Mouse (Mus musculus) 3T3-L1 (cell line): ENCODE data around the gene Nsd1.
A peak's percentile ranks its signal among the peaks of the same experiment; 100 is the strongest.
"Not testable (repeated sequence)": the region's sequence is repeated elsewhere in the genome, so short reads cannot be mapped to it uniquely, and the experiment has no call there.

Experiments used
- DNase-seq: peaks from one replicate; pipeline ENCODE4 v3.0.0-alpha.2; 2015; ENCODE audit warnings: low read depth, low spot score

Nsd1 gene

GRCm38 (mm10) chr13:55190121-55190868 is 19.3 kb upstream of the Nsd1 start:
- peak; percentile 100 for DNase-seq

- no peak for DNase-seq
Observed at GRCm38 (mm10) chr13:55191535-55191934, 18.0 kb upstream of the Nsd1 start.

GRCm38 (mm10) chr13:55202758-55203157 is 6.8 kb upstream of the Nsd1 start:
- DNase-seq: not testable (repeated sequence)

GRCm38 (mm10) chr13:55203740-55204139 is 5.8 kb upstream of the Nsd1 start:
- no peak for DNase-seq

GRCm38 (mm10) chr13:55204667-55205389 is 4.8 kb upstream of the Nsd1 start:
- DNase-seq: no peak

GRCm38 (mm10) chr13:55205448-55206205 is 4.0 kb upstream of the Nsd1 start:
- DNase-seq: no peak

GRCm38 (mm10) chr13:55208837-55209648 is 539 bp upstream of the Nsd1 start:
- DNase-seq: no peak

- no peak for DNase-seq
Observed at GRCm38 (mm10) chr13:55210193-55210970, 800 bp downstream of the Nsd1 start.

GRCm38 (mm10) chr13:55210971-55211220 is 1.3 kb downstream of the Nsd1 start:
- no peak for DNase-seq

- no peak for DNase-seq
Observed at GRCm38 (mm10) chr13:55211221-55212010, 1.8 kb downstream of the Nsd1 start.

- peak; percentile 33 for DNase-seq
Observed at GRCm38 (mm10) chr13:55212011-55212360, 2.4 kb downstream of the Nsd1 start.

- DNase-seq: peak; percentile 69
Observed at GRCm38 (mm10) chr13:55212361-55213137, 3.0 kb downstream of the Nsd1 start.

GRCm38 (mm10) chr13:55213138-55213806 is 3.7 kb downstream of the Nsd1 start:
- DNase-seq: no peak

GRCm38 (mm10) chr13:55224364-55224763 is 14.8 kb downstream of the Nsd1 start:
- no peak for DNase-seq

- no peak for DNase-seq
Observed at GRCm38 (mm10) chr13:55230701-55231100, 21.1 kb downstream of the Nsd1 start.

- no peak for DNase-seq
Observed at GRCm38 (mm10) chr13:55243205-55243604, 33.6 kb downstream of the Nsd1 start.

GRCm38 (mm10) chr13:55247293-55248030 is 37.9 kb downstream of the Nsd1 start:
- DNase-seq: no peak

- peak; percentile 16 for DNase-seq
Observed at GRCm38 (mm10) chr13:55249246-55249645, 39.7 kb downstream of the Nsd1 start.
